Mouse (Mus musculus) MEL (cell line): ENCODE data around the gene Prmt2. TPM values are rescaled to one million over a fixed set of nuclear protein-coding genes. Genes with fewer than 3 reads are reported as not detected.

Experiments used
- DNase-seq: peaks from one replicate; pipeline ENCODE4 v3.0.0; 2011; ENCODE audit warnings: low read depth, low spot score
- H3K27ac ChIP-seq: 2 replicates; pipeline ENCODE4 v1.5.1; 2012; ENCODE audit warnings: low read depth, mild to moderate bottlenecking, control low read depth, low read length, moderate library complexity; ENCODE audit not compliant: control insufficient read depth
- H3K27me3 ChIP-seq, 2 experiments: fragments of 150-350 bp in 1 of 2; sonication (generic) in 1 of 2; 2 replicates each; pipeline ENCODE4 v1.6.1; 2012; ENCODE audit warnings: low read length in 2 of 2, mild to moderate bottlenecking in 2 of 2, improper control_type of control experiment in 1 of 2, moderate library complexity in 1 of 2; ENCODE audit not compliant: insufficient read depth in 2 of 2, control insufficient read depth in 1 of 2
- H3K36me3 ChIP-seq, 2 experiments: 2 replicates each; pipeline ENCODE4 v1.6.1; 2012 to 2014; ENCODE audit warnings: low read length in 2 of 2, improper control_type of control experiment in 1 of 2, inconsistent platforms in 1 of 2, mild to moderate bottlenecking in 1 of 2; ENCODE audit not compliant: insufficient read depth in 2 of 2, control insufficient read depth in 1 of 2
- H3K4me1 ChIP-seq, 2 experiments: fragments of 150-350 bp in 1 of 2; sonication (generic) in 1 of 2; 2 replicates each; pipeline ENCODE4 v1.6.1; 2012; ENCODE audit warnings: low read length in 2 of 2, improper control_type of control experiment in 1 of 2, mild to moderate bottlenecking in 1 of 2; ENCODE audit not compliant: insufficient read depth in 2 of 2, control insufficient read depth in 1 of 2
- H3K4me3 ChIP-seq, 2 experiments: fragments of 150-350 bp in 1 of 2; sonication (generic) in 1 of 2; 2 replicates each; pipeline ENCODE4 v1.5.1; 2012; ENCODE audit warnings: low read depth in 2 of 2, low read length in 2 of 2, mild to moderate bottlenecking in 2 of 2, moderate library complexity in 2 of 2, control low read depth in 1 of 2, improper control_type of control experiment in 1 of 2; ENCODE audit not compliant: control insufficient read depth in 1 of 2, insufficient read depth in 1 of 2
- H3K79me2 ChIP-seq: 2 replicates; pipeline ENCODE4 v1.6.1; 2012; ENCODE audit warnings: mild to moderate bottlenecking, low read length, moderate library complexity; ENCODE audit not compliant: control insufficient read depth, poor library complexity, insufficient read depth
- H3K9ac ChIP-seq: 2 replicates; pipeline ENCODE4 v1.6.1; 2012; ENCODE audit warnings: low read depth, mild to moderate bottlenecking, control low read depth, low read length, moderate library complexity; ENCODE audit not compliant: control insufficient read depth, poor library complexity, severe bottlenecking
- H3K9me3 ChIP-seq: fragments of 150-350 bp; sonication (generic); replicated peaks from 2 replicates; pipeline ENCODE4 v1.6.1; 2012; ENCODE audit warnings: mild to moderate bottlenecking, low read length, improper control_type of control experiment, moderate library complexity; ENCODE audit not compliant: insufficient read depth
- BHLHE40 ChIP-seq: IDR thresholded peaks from 2 replicates; pipeline ENCODE4 v1.6.1; 2012; ENCODE audit warnings: low read depth, mild to moderate bottlenecking, inconsistent platforms, low read length, improper control_type of control experiment, borderline replicate concordance
- CHD1 ChIP-seq: IDR thresholded peaks from 2 replicates; pipeline ENCODE4 v1.6.1; 2012; ENCODE audit warnings: low read depth, mild to moderate bottlenecking, inconsistent platforms, low read length, improper control_type of control experiment
- CTCF ChIP-seq, 3 experiments: IDR thresholded peaks in 2 of 3; conservative IDR thresholded peaks in 1 of 3; 2 replicates each; pipeline ENCODE4 v1.5.1; 2011 to 2012; ENCODE audit warnings: low read length in 3 of 3, low read depth in 2 of 3, mild to moderate bottlenecking in 2 of 3, improper control_type of control experiment in 1 of 3, inconsistent platforms in 1 of 3, mixed read lengths in 1 of 3, moderate library complexity in 1 of 3; ENCODE audit not compliant: control insufficient read depth in 1 of 3, insufficient read depth in 1 of 3, poor library complexity in 1 of 3, severe bottlenecking in 1 of 3
- E2F4 ChIP-seq: IDR thresholded peaks from 2 replicates; pipeline ENCODE4 v1.6.1; 2011; ENCODE audit warnings: low read depth, low read length, improper control_type of control experiment, borderline replicate concordance
- ETS1 ChIP-seq: IDR thresholded peaks from 2 replicates; pipeline ENCODE4 v1.6.1; 2012; ENCODE audit warnings: low read depth, mild to moderate bottlenecking, inconsistent platforms, low read length, improper control_type of control experiment, moderate library complexity
- GABPA ChIP-seq: IDR thresholded peaks from 2 replicates; pipeline ENCODE4 v1.6.1; 2012; ENCODE audit warnings: low read depth, mild to moderate bottlenecking, inconsistent platforms, low read length, improper control_type of control experiment, moderate library complexity
- KAT2A ChIP-seq: conservative IDR thresholded peaks from 2 replicates; pipeline ENCODE4 v1.6.1; 2012; ENCODE audit warnings: low read depth, low read length, improper control_type of control experiment, inconsistent platforms
- MAX ChIP-seq: IDR thresholded peaks from 2 replicates; pipeline ENCODE4 v1.6.1; 2011; ENCODE audit warnings: low read length, improper control_type of control experiment
- MAZ ChIP-seq: IDR thresholded peaks from 2 replicates; pipeline ENCODE4 v1.6.1; 2012; ENCODE audit warnings: low read depth, mild to moderate bottlenecking, inconsistent platforms, low read length, improper control_type of control experiment
- MXI1 ChIP-seq: IDR thresholded peaks from 2 replicates; pipeline ENCODE4 v1.6.1; 2011; ENCODE audit warnings: mild to moderate bottlenecking, low read depth, low read length, improper control_type of control experiment
- MYB ChIP-seq: IDR thresholded peaks from 2 replicates; pipeline ENCODE4 v1.6.1; 2011; ENCODE audit warnings: mild to moderate bottlenecking, low read depth, low read length, improper control_type of control experiment
- MYC ChIP-seq: IDR thresholded peaks from 2 replicates; pipeline ENCODE4 v1.6.1; 2011; ENCODE audit warnings: low read depth, mild to moderate bottlenecking, low read length, improper control_type of control experiment, moderate library complexity
- NELFE ChIP-seq: IDR thresholded peaks from 2 replicates; pipeline ENCODE4 v1.6.1; 2011; ENCODE audit warnings: low read depth, low read length, improper control_type of control experiment
- NRF1 ChIP-seq: IDR thresholded peaks from 2 replicates; pipeline ENCODE4 v1.6.1; 2014; ENCODE audit warnings: low read depth, mild to moderate bottlenecking, inconsistent platforms, low read length, improper control_type of control experiment, moderate library complexity; ENCODE audit not compliant: poor library complexity, insufficient read depth, severe bottlenecking
- POLR2AphosphoS2 ChIP-seq: IDR thresholded peaks from 2 replicates; pipeline ENCODE4 v1.6.1; 2011; ENCODE audit warnings: low read length, improper control_type of control experiment
- RAD21 ChIP-seq: IDR thresholded peaks from 2 replicates; pipeline ENCODE4 v1.6.1; 2011; ENCODE audit warnings: mild to moderate bottlenecking, low read depth, low read length, improper control_type of control experiment
- RCOR1 ChIP-seq: IDR thresholded peaks from 2 replicates; pipeline ENCODE4 v1.6.1; 2012; ENCODE audit warnings: low read depth, mild to moderate bottlenecking, inconsistent platforms, low read length, improper control_type of control experiment
- SMC3 ChIP-seq: IDR thresholded peaks from 2 replicates; pipeline ENCODE4 v1.6.1; 2011; ENCODE audit warnings: low read depth, low read length, improper control_type of control experiment
- USF2 ChIP-seq, 2 experiments: IDR thresholded peaks; 2 replicates each; pipeline ENCODE4 v1.6.1; 2011 to 2012; ENCODE audit warnings: improper control_type of control experiment in 2 of 2, low read length in 2 of 2, borderline replicate concordance in 1 of 2, inconsistent platforms in 1 of 2, low read depth in 1 of 2, mild to moderate bottlenecking in 1 of 2; ENCODE audit not compliant: insufficient read depth in 1 of 2
- ZC3H11A ChIP-seq: IDR thresholded peaks from 2 replicates; pipeline ENCODE4 v1.6.1; 2012; ENCODE audit warnings: low read depth, mild to moderate bottlenecking, inconsistent platforms, low read length, improper control_type of control experiment
- ZNF384 ChIP-seq: IDR thresholded peaks from 2 replicates; pipeline ENCODE4 v1.6.1; 2012; ENCODE audit warnings: low read depth, mild to moderate bottlenecking, inconsistent platforms, low read length, improper control_type of control experiment
- polyA plus RNA-seq, 2 experiments: library from polyadenylated mRNA; stranded (reverse) in 1 of 2; unstranded in 1 of 2; fragments of >175 nt in 1 of 2; fragments of >200 nt in 1 of 2; gene quantifications; 2 replicates each; pipeline versions ENCODE4 v1.2.1 to v1.2.4; 2012; ENCODE audit warnings: low replicate concordance in 2 of 2, low read depth in 1 of 2; ENCODE audit not compliant: insufficient read length in 2 of 2, insufficient read depth in 1 of 2, missing spikeins in 1 of 2
- total RNA-seq: library from RNA; depleted of rRNA; stranded (reverse); fragments of 300-350 nt; gene quantifications from 2 replicates; pipeline ENCODE4 v1.2.3, GENCODE M21; 2012

Gene Prmt2
- total and polyA plus RNA-seq, 3 experiments, result 6.7 to 12.6 TPM; not detected in 1

- TF ChIP-seq USF2 (IDR thresholded peaks at IDR 0.05; ENCODE audit: borderline replicate concordance in 1 of 2, insufficient read depth in 1 of 2, low read depth in 1 of 2, low read length in 2 of 2) (no peak), ZNF384 (no peak), ETS1 (no peak), NRF1 (no peak), CTCF (IDR thresholded peaks at IDR 0.05 in 2 of 3, conservative IDR thresholded peaks at IDR 0.05 in 1 of 3; ENCODE audit: control insufficient read depth in 1 of 3, insufficient read depth in 1 of 3, low read depth in 2 of 3, low read length in 3 of 3, poor library complexity in 1 of 3, severe bottlenecking in 1 of 3) (no peak), KAT2A (no peak), ZC3H11A (no peak), RCOR1 (no peak), RAD21 (no peak), GABPA (no peak)
- Histone ChIP-seq H3K36me3 (peaks cover 0 to 6% of the 10 kb centered on the region in 2 experiments; a peak in 1 of 4 replicates), H3K9ac (no peak overlapping the region), H3K27me3 (peaks cover 1 to 4% of the 10 kb centered on the region in 2 experiments), H3K9me3 (no peaks in the 10 kb centered on the region), H3K4me1 (0 out of 4 replicates have a peak, but pooled peaks cover 0 to 6% of the 10 kb centered on the region in 2 experiments), H3K4me3 (no peak overlapping the region), H3K27ac (no peak overlapping the region), H3K79me2 (no peaks in the 10 kb centered on the region)
- DNase-seq, result no peak
These were observed 52.4 kb downstream of the Prmt2 start for GRCm38 (mm10) chr10:76185216-76185615.

GRCm38 (mm10) chr10:76174899-76175298 lies 62.8 kb downstream of the Prmt2 start:
- no peaks in the 10 kb centered on the region for H3K36me3 ChIP-seq

DNA sequence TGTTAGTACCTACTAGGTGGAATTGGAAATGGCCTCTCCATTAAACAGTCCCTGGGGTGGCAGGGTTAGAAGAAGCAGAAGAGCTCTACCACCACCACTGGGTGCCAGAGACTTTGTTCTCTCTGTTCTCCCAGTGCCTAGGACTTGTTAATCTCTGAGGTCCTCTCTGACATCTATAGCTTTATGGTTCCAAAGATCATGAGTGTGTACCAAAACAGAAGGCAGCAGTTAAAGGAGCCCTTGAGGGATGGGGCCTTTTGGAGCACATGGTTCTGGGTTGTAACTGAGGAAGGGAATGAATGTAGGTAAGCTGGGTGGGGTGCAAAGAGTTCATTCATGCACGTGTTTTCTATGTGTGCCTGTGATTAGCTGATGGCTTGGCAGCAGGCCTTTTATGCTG lies 79.7 kb downstream of the Prmt2 start:
- TF ChIP-seq MXI1, result no peak
- TF ChIP-seq POLR2AphosphoS2, result no peak
- no peak for TF ChIP-seq SMC3
- no peak for TF ChIP-seq NRF1
- no peak for TF ChIP-seq MAX
- no peak for TF ChIP-seq MYC
- no peak for TF ChIP-seq NELFE
- TF ChIP-seq MAZ, result no peak
- TF ChIP-seq ETS1, result no peak
- TF ChIP-seq RAD21, result no peak
- no peak for TF ChIP-seq CTCF (IDR thresholded peaks at IDR 0.05 in 2 of 3, conservative IDR thresholded peaks at IDR 0.05 in 1 of 3; ENCODE audit: control insufficient read depth in 1 of 3, insufficient read depth in 1 of 3, low read depth in 2 of 3, low read length in 3 of 3, poor library complexity in 1 of 3, severe bottlenecking in 1 of 3)
- TF ChIP-seq MYB, result no peak
- no peak for TF ChIP-seq BHLHE40
- no peak for TF ChIP-seq USF2 (IDR thresholded peaks at IDR 0.05; ENCODE audit: borderline replicate concordance in 1 of 2, insufficient read depth in 1 of 2, low read depth in 1 of 2, low read length in 2 of 2)
- TF ChIP-seq ZC3H11A, result no peak
- no peak for TF ChIP-seq CHD1
- DNase-seq, result no peak
- no peak overlapping the region for H3K27ac ChIP-seq
- H3K4me3 ChIP-seq, result no peak overlapping the region
- H3K4me1 ChIP-seq, result no peaks in the 10 kb centered on the region
- no peaks in the 10 kb centered on the region for H3K36me3 ChIP-seq
- H3K79me2 ChIP-seq, result no peaks in the 10 kb centered on the region
- H3K9ac ChIP-seq, result no peak overlapping the region
- peaks cover 2 to 10% of the 10 kb centered on the region in 2 experiments for H3K27me3 ChIP-seq
- H3K9me3 ChIP-seq, result no peaks in the 10 kb centered on the region

More at GRCm38 (mm10) chr10:76174899-76175298, 62.8 kb downstream of the Prmt2 start:
- no peak overlapping the region for H3K4me3 ChIP-seq
- no peaks in the 10 kb centered on the region for H3K4me1 ChIP-seq
- no peak overlapping the region for H3K27ac ChIP-seq
- peaks cover 11 to 13% of the 10 kb centered on the region in 2 experiments for H3K27me3 ChIP-seq
- no peak for TF ChIP-seq E2F4
- no peak for DNase-seq
- H3K9ac ChIP-seq, result no peak overlapping the region
- no peaks in the 10 kb centered on the region; the same call in 1 of the 2 replicates for H3K9me3 ChIP-seq
- no peaks in the 10 kb centered on the region for H3K79me2 ChIP-seq
